Mouse (Mus musculus) CH12.LX (cell line): Measurements from ENCODE around the gene Rfxank. TPM values are rescaled to one million over a fixed set of nuclear protein-coding genes. Genes with fewer than 3 reads are reported as not detected.

Experiments
- DNase-seq: peaks from one replicate; pipeline ENCODE4 v3.0.0-alpha.2; 2013; ENCODE audit errors: extremely low read depth
- H3K27ac ChIP-seq: 2 replicates; pipeline ENCODE4 v1.5.1; 2012; ENCODE audit warnings: low read depth, mild to moderate bottlenecking, control low read depth, moderate library complexity; ENCODE audit not compliant: insufficient read depth
- H3K27me3 ChIP-seq: replicated peaks from 2 replicates; pipeline ENCODE3; 2012; ENCODE audit warnings: inconsistent platforms
- H3K36me3 ChIP-seq, 2 experiments: replicated peaks in 1 of 2; 2 replicates each; pipeline versions ENCODE3 to v1.6.1; 2012; ENCODE audit warnings: inconsistent platforms in 1 of 2, low read length in 1 of 2, mild to moderate bottlenecking in 1 of 2, mixed read lengths in 1 of 2, moderate library complexity in 1 of 2; ENCODE audit not compliant: control insufficient read depth in 1 of 2, insufficient read depth in 1 of 2
- H3K4me1 ChIP-seq, 2 experiments: 2 replicates each; pipeline ENCODE4 v1.6.1; 2012; ENCODE audit warnings: inconsistent platforms in 1 of 2, moderate library complexity in 1 of 2; ENCODE audit not compliant: insufficient read depth in 2 of 2, control insufficient read depth in 1 of 2
- H3K4me2 ChIP-seq: 2 replicates; pipeline ENCODE4 v1.6.1; 2012; ENCODE audit warnings: low read depth, mild to moderate bottlenecking, control low read depth; ENCODE audit not compliant: poor library complexity, insufficient read depth, severe bottlenecking
- H3K4me3 ChIP-seq, 3 experiments: fragments of 150-350 bp in 1 of 3; sonication (generic) in 1 of 3; replicated peaks in 1 of 3; 2 replicates each; pipeline versions ENCODE3 to v1.5.1; 2011 to 2012; ENCODE audit warnings: low read depth in 2 of 3, low read length in 2 of 3, mild to moderate bottlenecking in 2 of 3, moderate library complexity in 2 of 3, control low read depth in 1 of 3, improper control_type of control experiment in 1 of 3, inconsistent platforms in 1 of 3, mixed read lengths in 1 of 3; ENCODE audit not compliant: poor library complexity in 1 of 3
- H3K79me2 ChIP-seq: replicated peaks from 2 replicates; pipeline ENCODE4 v1.6.1; 2012; ENCODE audit warnings: mild to moderate bottlenecking, moderate library complexity; ENCODE audit not compliant: control insufficient read depth, poor library complexity, insufficient read depth, severe bottlenecking; ENCODE audit errors: extremely low read depth
- H3K9ac ChIP-seq: 2 replicates; pipeline ENCODE4 v1.6.1; 2012; ENCODE audit warnings: low read depth, mild to moderate bottlenecking, control low read depth, moderate library complexity; ENCODE audit not compliant: insufficient read depth
- H3K9me3 ChIP-seq: replicated peaks from 2 replicates; pipeline ENCODE3; 2012; ENCODE audit warnings: low read length, inconsistent platforms, mixed read lengths
- CHD1 ChIP-seq: IDR thresholded peaks from 2 replicates; pipeline ENCODE4 v1.6.1; 2012; ENCODE audit warnings: low read depth, low read length, improper control_type of control experiment, inconsistent platforms
- CHD2 ChIP-seq: IDR thresholded peaks from 2 replicates; pipeline ENCODE4 v1.6.1; 2011; ENCODE audit warnings: low read length, improper control_type of control experiment
- E2F4 ChIP-seq: IDR thresholded peaks from 2 replicates; pipeline ENCODE4 v1.6.1; 2011; ENCODE audit warnings: low read depth, low read length, improper control_type of control experiment; ENCODE audit not compliant: insufficient replicate concordance
- ELF1 ChIP-seq: IDR thresholded peaks from 2 replicates; pipeline ENCODE4 v1.6.1; 2014; ENCODE audit warnings: low read depth, mild to moderate bottlenecking, inconsistent platforms, low read length, improper control_type of control experiment
- EP300 ChIP-seq: IDR thresholded peaks from 2 replicates; pipeline ENCODE4 v1.6.1; 2011; ENCODE audit warnings: low read length, improper control_type of control experiment
- GABPA ChIP-seq: IDR thresholded peaks from 2 replicates; pipeline ENCODE4 v1.6.1; 2012; ENCODE audit warnings: low read depth, low read length, improper control_type of control experiment, inconsistent platforms; ENCODE audit not compliant: insufficient replicate concordance
- JUN ChIP-seq: IDR thresholded peaks from 2 replicates; pipeline ENCODE4 v1.6.1; 2011; ENCODE audit warnings: low read depth, mild to moderate bottlenecking, low read length, improper control_type of control experiment, moderate library complexity; ENCODE audit not compliant: insufficient read depth
- KAT2A ChIP-seq: IDR thresholded peaks from 2 replicates; pipeline ENCODE4 v1.6.1; 2012; ENCODE audit warnings: low read length, improper control_type of control experiment, inconsistent platforms; ENCODE audit not compliant: insufficient replicate concordance
- MAX ChIP-seq: IDR thresholded peaks from 2 replicates; pipeline ENCODE4 v1.6.1; 2011; ENCODE audit warnings: low read length, improper control_type of control experiment
- MAZ ChIP-seq: IDR thresholded peaks from 2 replicates; pipeline ENCODE4 v1.6.1; 2012; ENCODE audit warnings: low read depth, mild to moderate bottlenecking, inconsistent platforms, low read length, improper control_type of control experiment, moderate library complexity
- MEF2A ChIP-seq: IDR thresholded peaks from 2 replicates; pipeline ENCODE4 v1.6.1; 2014; ENCODE audit warnings: low read depth, mild to moderate bottlenecking, inconsistent platforms, low read length, improper control_type of control experiment, borderline replicate concordance
- MXI1 ChIP-seq: IDR thresholded peaks from 2 replicates; pipeline ENCODE4 v1.6.1; 2011; ENCODE audit warnings: mild to moderate bottlenecking, low read depth, low read length, improper control_type of control experiment
- MYC ChIP-seq: IDR thresholded peaks from 2 replicates; pipeline ENCODE4 v1.6.1; 2011; ENCODE audit warnings: low read depth, mild to moderate bottlenecking, improper control_type of control experiment, low read length
- NRF1 ChIP-seq: IDR thresholded peaks from 2 replicates; pipeline ENCODE4 v1.6.1; 2014; ENCODE audit warnings: low read depth, mild to moderate bottlenecking, inconsistent platforms, low read length, improper control_type of control experiment, moderate library complexity
- PAX5 ChIP-seq: IDR thresholded peaks from 2 replicates; pipeline ENCODE4 v1.6.1; 2012; ENCODE audit warnings: low read length, inconsistent platforms, mixed read lengths
- POLR2A ChIP-seq: IDR thresholded peaks from 2 replicates; pipeline ENCODE4 v1.6.1; 2011; ENCODE audit warnings: low read depth, mild to moderate bottlenecking, improper control_type of control experiment, low read length
- RAD21 ChIP-seq: IDR thresholded peaks from 2 replicates; pipeline ENCODE4 v1.6.1; 2011; ENCODE audit warnings: low read depth, mild to moderate bottlenecking, low read length, improper control_type of control experiment, moderate library complexity
- RCOR1 ChIP-seq: conservative IDR thresholded peaks from 2 replicates; pipeline ENCODE4 v1.6.1; 2012; ENCODE audit warnings: low read depth, mild to moderate bottlenecking, inconsistent platforms, low read length, improper control_type of control experiment
- ZNF384 ChIP-seq: IDR thresholded peaks from 2 replicates; pipeline ENCODE4 v1.6.1; 2012; ENCODE audit warnings: low read depth, low read length, improper control_type of control experiment, inconsistent platforms
- dilution Hi-C: fragments of 300-500 bp; cut with MboI; formaldehyde crosslinking; loops from 2 replicates; pipeline ENCODE4 v1.14.3; 2020; ENCODE audit warnings: low sequenced_read_pairs; ENCODE audit not compliant: extremely low pct_unique_long_range_greater_than_20kb, extremely low pct_ligation_motif_present
- in situ Hi-C: fragments of 300-500 bp; cut with MboI; formaldehyde crosslinking; loops from 3 replicates; pipeline ENCODE4 v1.14.3; 2019; ENCODE audit warnings: low sequenced_read_pairs, low pct_ligation_motif_present, low pct_unique_long_range_greater_than_20kb, mixed read lengths
- polyA plus RNA-seq: library from polyadenylated mRNA; unstranded; fragments of >175 nt; gene quantifications from 2 replicates; pipeline ENCODE4 v1.2.1, GENCODE M21; 2012; ENCODE audit warnings: low read depth; ENCODE audit not compliant: insufficient read length
- total RNA-seq, 2 experiments: library from RNA; depleted of rRNA; stranded (reverse); fragments of 300-350 nt in 1 of 2; fragments of >200 nt in 1 of 2; gene quantifications; 2 replicates each; pipeline ENCODE4 v1.2.3; 2012 to 2014

Rfxank gene
- total and polyA plus RNA-seq, 3 experiments: 12.3 to 17.2 (median 13.4) TPM

GRCm38 (mm10) chr8:70139981-70140380 lies 1.0 kb upstream of the Rfxank start:
- Histone ChIP-seq H3K27me3 (no peaks in the 10 kb centered on the region), H3K4me1 (peaks cover 20 to 56% of the 10 kb centered on the region in 2 experiments), H3K4me2 (peak overlapping the region; percentile 91), H3K9ac (peak overlapping the region; percentile 91), H3K79me2 (peaks cover 28% of the 10 kb centered on the region), H3K36me3 (peaks cover 49 to 53% of the 10 kb centered on the region in 2 experiments), H3K27ac (peak overlapping the region; percentile 85), H3K9me3 (no peaks in the 10 kb centered on the region), H3K4me3 (peak overlapping the region; percentile 79 to 92 (median 86))
- TF ChIP-seq EP300: no peak
- TF ChIP-seq CHD1: peak; percentile 47; the same call in 1 of the 2 replicates
- peak; percentile 79 for TF ChIP-seq CHD2
- no peak for DNase-seq
- dilution Hi-C loops: no loop called here
- in situ Hi-C loops: no loop called here

- H3K27ac ChIP-seq: no peak overlapping the region
- no peak for TF ChIP-seq ELF1
- TF ChIP-seq CHD1: no peak
- TF ChIP-seq, all 38 proteins: peak for 0
- Histone ChIP-seq H3K4me1 (peaks cover 20 to 49% of the 10 kb centered on the region in 2 experiments), H3K4me2 (peak overlapping the region; percentile 93), H3K36me3 (peaks cover 50 to 55% of the 10 kb centered on the region in 2 experiments), H3K79me2 (peaks cover 28% of the 10 kb centered on the region), H3K9me3 (no peaks in the 10 kb centered on the region), H3K4me3 (peak overlapping the region; percentile 79 to 81 (median 79)), H3K9ac (peak overlapping the region; percentile 91), H3K27me3 (no peaks in the 10 kb centered on the region)
- no peak for DNase-seq
- dilution Hi-C loops: no loop called here
- in situ Hi-C loops: no loop called here
Observed at GRCm38 (mm10) chr8:70137890-70138289, 1.1 kb downstream of the Rfxank start.

DNA sequence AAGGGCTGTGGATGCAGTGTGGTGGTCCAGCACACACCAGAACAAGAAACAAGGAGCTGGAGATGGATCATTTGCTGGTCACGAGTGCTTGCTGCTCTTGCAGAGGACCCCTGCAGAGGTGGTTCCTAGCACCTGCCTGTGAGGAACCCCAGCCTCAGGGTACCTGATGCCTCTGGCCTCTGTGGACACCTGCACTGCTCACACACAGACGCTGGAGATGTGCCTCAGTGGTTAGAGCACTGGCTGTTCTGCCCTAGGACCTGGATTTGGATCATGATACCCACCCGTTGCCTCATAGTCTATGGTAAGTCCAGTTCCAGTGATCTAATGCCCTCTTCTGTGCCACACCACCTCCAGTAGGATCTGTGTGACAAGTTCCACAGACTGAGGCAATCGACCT lies 2.4 kb downstream of the Rfxank start:
- in situ Hi-C loops (no loop called here), dilution Hi-C loops (no loop called here)
- H3K4me2 ChIP-seq: no peak overlapping the region
- peaks cover 38% of the 10 kb centered on the region for H3K79me2 ChIP-seq
- no peaks in the 10 kb centered on the region for H3K9me3 ChIP-seq
- H3K36me3 ChIP-seq: peaks cover 40 to 54% of the 10 kb centered on the region in 2 experiments
- H3K27me3 ChIP-seq: no peaks in the 10 kb centered on the region
- TF ChIP-seq NRF1: no peak
- TF ChIP-seq MXI1: no peak
- no peak for TF ChIP-seq RAD21
- TF ChIP-seq E2F4: no peak
- no peak for TF ChIP-seq PAX5
- no peak for TF ChIP-seq RCOR1
- no peak for TF ChIP-seq KAT2A
- TF ChIP-seq POLR2A: no peak
- no peak for TF ChIP-seq MEF2A
- TF ChIP-seq MAX: no peak
- TF ChIP-seq ZNF384: no peak
- no peak for TF ChIP-seq JUN
- no peak for TF ChIP-seq MAZ
- no peak for TF ChIP-seq GABPA
- TF ChIP-seq MYC: no peak
- TF ChIP-seq, all 38 proteins: peak for 0
- no peak for DNase-seq
- Histone ChIP-seq H3K4me1 (peaks cover 18 to 49% of the 10 kb centered on the region in 2 experiments), H3K4me3 (no peak overlapping the region), H3K27ac (no peak overlapping the region), H3K9ac (no peak overlapping the region)
